Mouse (Mus musculus): ENCODE measurements around the gene Zfyve26. TPM values are rescaled to one million over a fixed set of nuclear protein-coding genes. Genes with fewer than 3 reads are reported as not detected.

The Zfyve26 gene
- polyA plus RNA-seq (2012; rRNA removed) = 32.9 and 33.9 TPM in 2 replicates

DNA sequence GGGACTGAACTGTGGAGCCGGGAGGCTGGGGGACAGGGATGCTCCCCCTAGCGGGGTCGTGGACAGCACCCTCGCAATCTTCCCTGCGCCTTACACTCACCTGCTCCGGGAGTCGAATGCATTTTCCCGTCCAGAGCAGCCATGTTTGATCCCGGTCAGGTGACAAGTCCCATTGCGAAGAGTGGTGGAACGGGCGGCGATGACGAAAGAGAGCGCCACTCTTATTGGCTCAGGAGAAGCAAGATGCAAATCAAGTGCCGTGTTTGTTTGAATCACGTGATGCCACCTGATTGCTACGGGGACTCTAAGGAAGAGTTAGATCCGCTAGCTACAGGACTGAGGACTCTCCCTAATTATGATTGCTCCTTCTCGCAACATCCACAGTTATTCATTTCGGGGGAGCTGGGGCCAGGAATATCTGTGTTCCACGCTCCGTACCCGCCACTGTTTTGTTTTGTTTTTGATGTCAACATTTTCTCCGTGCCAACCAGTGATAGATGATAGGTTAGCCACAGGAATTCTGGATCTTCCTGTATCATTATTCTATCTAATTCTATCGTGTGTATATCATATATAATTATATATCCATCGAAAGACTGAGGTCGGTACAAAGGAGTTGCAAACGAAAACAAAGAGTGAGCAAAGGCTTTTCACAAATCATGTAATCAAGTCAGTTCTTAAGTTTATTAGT is at the start of gene Zfyve26:
Gene Zfyve26 (minus strand): TSS at position 179 of the 691 bp plus-strand sequence.
- peak; percentile 97 for DNase-seq (ENCODE audit: extremely low spot score in 1 of 2, low spot score in 1 of 2)

DNA sequence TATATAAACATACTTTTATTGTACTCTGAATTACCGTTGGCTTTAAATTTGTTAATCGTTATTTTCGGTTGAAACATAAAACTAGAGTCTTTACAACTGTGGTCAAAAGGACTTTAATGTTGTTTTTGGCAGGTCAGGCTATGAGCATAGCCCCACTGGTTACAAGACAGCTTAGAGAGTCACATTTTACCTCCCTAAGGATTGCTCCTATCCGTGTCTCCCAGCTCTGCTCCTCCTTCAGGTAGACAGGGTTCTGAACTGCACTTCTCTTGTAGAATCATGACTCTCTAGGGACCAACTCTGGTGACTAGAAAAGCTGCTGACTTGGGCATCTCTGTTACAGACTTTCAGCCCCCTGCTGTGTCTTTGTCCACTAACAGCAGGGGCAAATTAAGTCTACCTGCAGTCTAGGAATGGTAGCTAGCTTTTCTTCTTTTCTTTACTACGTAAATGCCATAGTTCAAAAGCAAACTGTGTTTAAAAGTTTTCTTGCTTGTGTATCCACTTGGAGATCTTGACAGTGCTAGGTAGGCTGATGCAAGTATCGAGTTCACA is 45.3 kb upstream of the Zfyve26 start:
- no peak for DNase-seq (ENCODE audit: extremely low spot score in 1 of 2, low spot score in 1 of 2)

DNA sequence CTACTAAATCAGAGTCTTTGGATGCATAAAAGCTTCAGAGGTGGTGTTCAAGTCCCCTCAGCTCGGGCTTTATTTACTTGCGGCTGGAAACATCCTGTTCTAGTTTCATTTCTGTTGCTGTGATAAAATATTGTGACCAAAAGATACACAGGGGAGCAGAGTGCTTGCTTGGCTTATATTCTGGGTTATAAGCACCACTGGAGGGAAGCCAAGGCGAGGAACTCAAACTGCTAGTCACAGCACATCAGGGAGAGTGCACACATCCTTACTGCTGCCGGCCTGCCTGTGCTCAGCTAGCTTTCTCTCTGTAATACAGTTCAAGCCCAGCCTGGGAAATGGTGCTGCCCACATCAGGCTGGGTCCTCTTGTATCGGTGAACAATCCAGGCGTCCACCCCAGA is 44.4 kb upstream of the Zfyve26 start:
- DNase-seq (ENCODE audit: extremely low spot score in 1 of 2, low spot score in 1 of 2) = no peak

DNA sequence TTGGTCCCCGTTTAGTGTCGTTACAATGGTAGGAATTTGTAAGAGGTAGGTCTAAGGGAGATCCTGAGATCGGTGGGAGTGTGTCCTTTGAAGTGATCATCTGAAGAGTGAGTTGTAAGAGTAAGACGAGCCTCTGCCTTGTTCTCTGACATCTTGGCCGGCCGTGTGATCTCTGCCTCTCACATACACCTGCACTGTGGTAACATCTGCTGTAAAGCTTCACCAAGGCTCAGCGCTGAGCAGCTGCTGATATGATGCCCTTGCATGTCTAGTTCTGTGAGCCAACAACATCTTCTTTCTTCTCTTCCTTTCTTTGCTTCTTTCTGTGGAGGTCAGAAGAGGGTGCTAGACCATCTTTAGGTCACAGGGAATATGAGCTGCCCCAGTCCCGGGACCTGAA is 42.7 kb upstream of the Zfyve26 start:
- DNase-seq (ENCODE audit: extremely low spot score in 1 of 2, low spot score in 1 of 2) = no peak

DNA sequence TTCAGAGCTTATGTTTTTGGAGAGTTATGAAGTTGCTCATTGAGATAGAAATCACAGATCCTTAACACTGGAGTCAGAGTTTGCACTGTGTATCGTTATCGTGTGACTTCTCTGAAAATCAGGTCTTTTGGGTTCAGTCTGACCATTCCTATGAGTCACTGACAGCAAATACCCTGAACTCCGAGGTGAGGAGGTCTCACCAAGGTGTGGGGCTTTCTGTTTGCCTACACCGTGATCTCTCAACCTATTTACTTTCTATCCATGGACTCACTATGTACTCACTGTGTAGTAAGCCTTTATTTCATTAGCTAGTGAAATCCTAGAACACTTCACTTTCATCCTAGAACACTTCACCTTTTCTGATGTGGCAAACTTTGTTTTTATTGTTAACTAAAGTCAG is 35.6 kb upstream of the Zfyve26 start:
- no peak for DNase-seq (ENCODE audit: extremely low spot score in 1 of 2, low spot score in 1 of 2)

DNA sequence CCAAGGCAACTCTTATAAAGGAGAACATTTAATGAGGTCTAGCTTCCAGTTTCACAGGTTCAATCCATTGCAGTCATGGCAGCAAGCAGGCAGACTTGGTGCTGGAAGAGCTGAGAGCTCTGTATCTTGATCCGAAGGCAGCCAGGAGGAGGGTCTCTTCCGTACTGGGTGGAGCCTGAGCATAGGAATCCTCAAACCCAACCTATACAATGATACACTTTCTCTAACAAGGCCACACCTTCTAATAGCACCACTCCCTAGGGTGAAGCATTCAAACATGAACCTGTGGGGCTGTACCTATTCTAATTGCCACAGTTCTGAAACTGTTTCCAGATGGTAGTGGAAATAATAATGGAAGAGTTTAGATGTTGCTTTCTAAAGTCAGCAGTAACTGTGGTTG is 34.5 kb upstream of the Zfyve26 start:
- DNase-seq (ENCODE audit: extremely low spot score in 1 of 2, low spot score in 1 of 2) = no peak

DNA sequence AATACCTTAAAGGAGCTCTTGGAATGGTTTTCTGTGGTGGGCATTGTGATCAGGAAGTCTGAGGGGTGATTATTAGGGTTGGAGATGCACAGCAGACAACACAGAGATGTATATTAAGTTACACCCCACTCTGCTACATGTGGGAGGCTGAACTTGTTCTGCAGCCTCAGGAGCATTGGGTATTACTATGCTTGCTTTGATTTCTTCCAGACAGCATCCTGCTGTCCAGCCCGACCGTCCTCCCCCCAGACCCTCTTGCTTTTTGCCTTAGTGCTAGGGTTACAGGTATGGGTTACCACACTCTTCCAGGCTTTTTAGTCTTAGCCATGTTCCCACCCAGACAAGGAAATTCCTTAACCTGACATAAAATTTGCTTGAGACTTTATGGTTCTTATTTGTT is 31.8 kb upstream of the Zfyve26 start:
- no peak for DNase-seq (ENCODE audit: extremely low spot score in 1 of 2, low spot score in 1 of 2)

DNA sequence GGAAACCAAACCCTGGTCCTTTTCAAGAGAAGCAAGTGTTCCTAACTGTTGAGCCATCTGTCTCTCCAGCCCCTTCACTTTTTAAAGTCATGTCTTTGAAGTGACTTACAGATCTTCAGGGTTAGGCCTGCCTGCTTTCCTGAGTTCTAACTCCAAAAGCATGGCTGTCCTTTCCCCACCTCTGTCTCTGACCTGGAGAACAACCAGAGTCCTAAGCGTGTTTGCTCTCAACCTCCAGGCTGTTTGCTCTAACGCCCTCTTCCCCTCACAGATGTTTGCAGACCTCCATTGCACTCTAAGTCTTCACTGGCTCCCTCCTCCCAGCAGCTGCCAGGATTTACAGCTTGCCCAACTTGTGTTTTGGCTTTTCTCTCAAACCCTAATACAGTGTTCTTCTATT is 30.6 kb upstream of the Zfyve26 start:
- no peak for DNase-seq (ENCODE audit: extremely low spot score in 1 of 2, low spot score in 1 of 2)

DNA sequence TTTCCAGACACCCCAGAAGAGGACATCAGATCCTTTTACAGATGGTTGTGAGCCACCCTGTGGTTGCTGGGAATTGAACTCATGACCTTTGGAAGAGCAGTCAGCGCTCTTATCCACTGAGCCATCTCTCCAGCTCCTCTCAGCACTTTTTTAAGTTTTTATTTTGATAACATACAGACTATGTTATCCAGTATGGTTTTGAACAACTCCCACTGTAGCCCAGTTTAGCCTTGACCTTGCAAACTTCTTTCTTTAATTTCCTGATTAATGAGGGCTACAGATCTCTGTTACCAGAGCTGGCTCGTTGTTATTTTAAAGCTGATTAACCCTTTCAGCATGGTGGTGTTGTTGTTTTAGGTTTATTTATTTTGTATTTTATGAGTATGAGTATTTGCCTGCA is 30.1 kb upstream of the Zfyve26 start:
- no peak for DNase-seq (ENCODE audit: extremely low spot score in 1 of 2, low spot score in 1 of 2)

DNA sequence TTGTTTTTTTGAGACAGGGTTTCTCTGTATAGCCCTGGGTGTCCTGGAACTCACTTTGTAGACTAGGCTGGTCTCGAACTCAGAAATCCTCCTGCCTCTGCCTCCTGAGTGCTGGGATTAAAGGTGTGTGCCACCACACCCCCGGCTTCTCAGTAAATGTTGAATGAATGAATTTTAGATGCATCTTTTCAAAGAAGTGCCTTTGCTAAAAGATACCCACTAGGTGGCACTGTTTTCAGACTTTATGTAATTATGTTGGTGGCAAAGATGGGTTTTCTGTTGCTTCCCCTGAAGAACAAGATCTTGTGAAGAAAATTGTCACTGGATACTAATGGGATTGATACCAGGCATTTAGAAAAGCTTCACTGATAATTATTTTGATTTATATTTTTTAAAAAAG is 26.4 kb upstream of the Zfyve26 start:
- DNase-seq (ENCODE audit: extremely low spot score in 1 of 2, low spot score in 1 of 2) = peak in 1 of 2 experiments; percentile 55

DNA sequence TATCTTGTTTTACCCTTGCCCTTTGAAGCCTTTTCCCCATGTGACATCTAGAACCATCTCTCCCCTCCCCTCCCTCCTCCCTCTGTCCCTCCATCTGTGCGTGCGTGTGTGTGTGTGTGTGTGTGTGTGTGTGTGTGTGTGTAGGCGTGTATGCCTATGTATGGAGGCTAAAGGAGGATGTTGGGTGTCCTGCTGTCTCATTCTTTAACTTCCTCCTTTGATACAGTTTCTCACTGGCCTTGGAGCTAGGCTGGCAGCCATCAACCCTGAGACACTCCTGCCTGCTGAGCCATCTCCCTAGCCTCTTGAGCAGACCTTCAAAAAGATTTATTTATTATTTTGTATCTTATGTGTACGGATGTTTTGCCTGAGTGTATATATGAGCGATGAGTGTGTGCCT is 24.8 kb upstream of the Zfyve26 start:
- peak in 1 of 2 experiments; percentile 6 for DNase-seq (ENCODE audit: extremely low spot score in 1 of 2, low spot score in 1 of 2)

DNA sequence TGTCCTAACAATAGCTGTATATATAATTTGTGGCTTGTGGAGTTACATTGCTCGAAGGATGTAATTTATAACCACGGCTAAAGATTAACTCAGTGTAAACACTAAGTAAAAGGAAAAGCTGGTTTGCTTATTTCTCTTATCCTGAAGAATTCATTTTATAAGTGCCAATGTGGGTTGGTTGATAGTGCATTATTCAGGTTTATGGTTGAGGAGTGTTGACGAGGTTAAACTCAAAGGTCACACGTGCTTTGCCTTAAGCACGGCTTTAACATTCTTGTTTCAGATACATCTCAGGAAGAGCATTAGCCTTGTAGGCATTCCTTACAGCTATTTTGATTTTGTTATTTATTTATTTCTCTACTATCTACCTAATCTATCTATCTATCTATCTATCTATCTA is 21.2 kb upstream of the Zfyve26 start:
- no peak for DNase-seq (ENCODE audit: extremely low spot score in 1 of 2, low spot score in 1 of 2)

DNA sequence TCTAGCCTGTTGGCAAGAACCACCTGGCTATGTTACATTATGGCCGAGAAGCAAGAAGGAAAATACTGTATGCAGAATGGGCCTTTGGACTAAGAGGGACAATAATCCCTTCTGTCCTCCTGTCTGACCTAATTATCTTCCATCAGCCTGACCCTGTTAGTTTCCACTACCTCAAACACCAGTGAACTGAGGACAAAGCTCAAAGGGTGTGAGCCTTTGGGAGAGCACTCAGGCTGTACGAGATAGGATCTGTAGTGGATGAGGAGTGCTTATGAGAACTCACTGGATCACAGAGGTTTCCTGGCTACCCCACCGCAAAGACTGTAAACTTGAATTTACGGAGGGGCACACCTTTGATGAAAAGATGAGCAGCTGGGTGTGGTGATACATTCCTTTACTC is 17.6 kb upstream of the Zfyve26 start:
- DNase-seq (ENCODE audit: extremely low spot score in 1 of 2, low spot score in 1 of 2) = no peak

DNA sequence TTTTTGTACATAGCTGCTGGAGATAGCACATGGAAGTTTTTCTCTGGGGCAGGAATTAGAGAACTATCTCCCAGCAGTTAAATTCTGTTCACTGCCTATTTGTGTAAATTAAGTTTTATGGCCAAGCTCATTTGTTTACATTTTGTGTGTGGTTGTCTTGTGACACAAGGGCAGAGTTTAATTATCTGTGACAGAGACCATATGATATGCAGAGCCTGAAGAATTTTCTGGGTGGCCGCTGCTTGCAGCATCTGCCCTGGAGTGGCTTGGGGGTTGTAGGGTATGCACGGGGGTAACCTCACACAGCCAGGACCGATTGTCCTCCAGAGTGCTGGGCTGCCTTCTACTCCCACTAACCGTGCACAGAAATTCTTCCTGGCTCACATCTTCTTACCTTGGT is 9.9 kb upstream of the Zfyve26 start:
- no peak for DNase-seq (ENCODE audit: extremely low spot score in 1 of 2, low spot score in 1 of 2)

DNA sequence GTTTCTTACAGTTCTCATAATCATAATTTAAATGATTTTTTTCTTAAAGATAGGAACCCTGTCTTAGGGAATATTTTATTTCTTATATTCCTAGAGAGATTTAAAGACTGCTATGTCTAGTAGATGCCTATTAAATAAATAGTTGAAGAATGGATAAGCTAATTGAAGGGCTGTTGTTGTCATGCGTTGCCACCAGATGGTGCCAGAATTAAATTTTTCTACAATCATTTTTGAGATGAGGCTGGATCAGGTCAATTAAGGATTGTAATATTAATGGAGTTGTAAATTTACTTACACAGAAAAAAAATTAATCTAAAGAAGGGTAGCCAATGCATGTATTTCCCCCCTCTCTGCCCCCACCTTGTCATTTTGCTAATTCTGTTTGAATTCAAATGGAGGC is 9.0 kb upstream of the Zfyve26 start:
- peak in 1 of 2 experiments; percentile 15 for DNase-seq (ENCODE audit: extremely low spot score in 1 of 2, low spot score in 1 of 2)

DNA sequence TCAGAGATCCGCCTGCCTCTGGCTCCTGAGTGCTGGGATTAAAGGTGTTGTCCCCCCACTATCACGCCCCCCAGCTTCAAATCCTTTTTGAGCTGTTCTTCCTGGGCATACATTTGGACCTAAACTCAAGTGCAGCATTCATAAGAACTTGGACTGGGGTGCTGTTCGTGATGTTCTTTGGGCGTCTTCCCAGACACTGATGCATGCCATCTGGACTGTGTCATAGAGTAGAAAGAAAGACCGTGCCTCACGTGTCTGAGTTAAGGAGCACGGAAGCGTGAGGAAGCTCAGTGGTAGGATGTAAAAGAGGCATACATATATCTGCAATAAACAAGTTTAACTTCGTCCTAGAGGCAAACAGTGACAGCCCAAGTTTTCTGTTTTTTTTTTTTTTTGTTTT is 5.7 kb upstream of the Zfyve26 start:
- peak in 1 of 2 experiments; percentile 70 for DNase-seq (ENCODE audit: extremely low spot score in 1 of 2, low spot score in 1 of 2)

DNA sequence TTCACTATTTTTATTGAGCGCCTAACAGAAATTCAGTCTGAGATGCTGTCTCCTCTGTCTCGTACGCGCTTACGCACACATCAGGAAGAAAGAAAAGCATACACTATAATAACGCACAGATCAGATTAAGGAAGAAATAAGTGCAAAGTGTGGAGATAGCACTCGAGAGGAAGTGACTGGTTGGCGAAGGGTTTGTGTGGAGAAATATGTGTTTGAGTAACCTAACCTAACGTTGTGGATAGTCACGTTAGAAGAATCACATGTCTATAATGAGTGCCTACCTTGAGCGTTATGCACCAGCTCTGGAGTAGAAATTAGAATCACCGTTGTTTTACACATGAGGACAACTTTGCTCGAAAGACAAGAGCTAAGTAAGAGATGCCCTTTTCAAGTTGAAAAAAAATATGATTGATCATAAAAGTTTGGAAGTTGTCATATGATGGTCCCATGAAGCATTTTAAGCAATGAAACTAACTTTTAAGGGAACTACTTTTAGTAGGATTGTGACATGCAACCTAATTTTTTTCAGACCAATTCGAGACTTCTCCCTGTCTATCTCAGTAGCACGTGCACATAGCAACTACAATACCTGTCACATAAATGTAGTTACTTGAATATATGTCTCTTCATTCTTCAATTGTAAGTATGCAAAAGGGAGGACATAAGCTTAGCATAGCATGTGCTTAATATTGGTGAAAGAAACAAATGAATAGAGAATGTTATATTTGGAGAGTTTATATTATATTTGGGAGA is 2.0 kb upstream of the Zfyve26 start:
- DNase-seq (ENCODE audit: extremely low spot score in 1 of 2, low spot score in 1 of 2) = no peak

DNA sequence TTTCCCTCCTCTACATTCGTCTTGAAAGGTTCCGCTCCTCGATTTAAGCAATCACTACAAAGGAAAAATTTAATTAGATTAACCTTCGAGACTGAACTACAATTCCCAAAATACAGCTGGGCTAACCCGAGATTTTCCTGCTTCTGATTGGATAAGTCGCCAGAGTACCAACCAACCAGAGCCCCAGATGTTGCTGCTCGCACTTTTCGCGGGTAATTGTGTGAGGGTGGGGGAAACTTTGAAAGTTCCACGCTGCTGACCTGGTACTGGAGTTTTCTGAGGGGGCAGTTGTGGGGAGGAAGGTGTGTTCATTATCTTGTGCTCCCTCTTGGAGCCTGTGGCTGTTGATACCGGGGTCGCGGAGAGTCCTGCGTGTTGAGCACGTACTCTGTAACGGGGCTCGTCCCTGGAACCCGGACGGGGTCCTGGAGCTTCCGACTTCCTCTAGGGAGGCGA is 1.0 kb upstream of the Zfyve26 start, which contains the start of gene Rad51b:
Gene Rad51b (plus strand): TSS at position 162 of the 456 bp plus-strand sequence.
- peak; percentile 58 to 87 for DNase-seq (ENCODE audit: extremely low spot score in 1 of 2, low spot score in 1 of 2)

DNA sequence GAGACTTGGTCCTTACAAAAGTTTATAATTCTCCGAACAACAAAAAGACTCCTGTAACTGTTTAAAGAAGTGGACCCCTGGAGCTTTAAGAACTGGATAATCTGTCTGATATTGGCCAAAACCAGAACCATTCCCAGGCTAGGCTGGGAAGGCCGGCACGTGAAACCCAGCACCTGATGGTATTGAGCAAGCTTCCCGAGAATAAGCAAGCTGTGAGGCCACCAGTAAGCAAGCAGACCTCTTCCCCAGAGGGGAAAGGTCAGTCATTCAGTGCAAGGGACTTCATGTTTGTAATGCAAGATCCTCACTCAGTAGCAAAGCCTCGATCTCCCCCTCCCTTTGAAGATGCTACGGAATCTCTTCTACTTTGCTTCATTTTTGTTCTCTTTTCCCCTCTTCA is 3.2 kb downstream of the Zfyve26 start:
- DNase-seq (ENCODE audit: extremely low spot score in 1 of 2, low spot score in 1 of 2) = no peak

DNA sequence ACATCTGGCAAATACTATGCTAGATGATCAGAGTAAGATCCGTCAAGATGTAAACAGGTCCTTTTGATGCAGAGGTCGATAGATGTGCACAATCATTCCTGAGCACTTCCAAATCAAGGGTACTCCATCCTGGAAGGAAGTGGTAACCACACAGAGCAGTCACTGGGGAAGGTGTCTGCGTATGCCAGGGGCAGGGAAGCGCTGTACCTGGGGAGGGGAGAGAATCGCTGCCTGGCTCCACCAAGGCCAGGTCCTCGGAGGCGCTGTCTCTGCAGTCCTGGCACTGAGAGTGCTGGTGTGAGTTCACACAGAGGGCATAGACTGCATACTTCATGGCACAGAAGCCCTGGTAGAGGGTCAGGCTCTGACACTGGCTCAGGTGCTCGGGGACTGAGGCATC is 13.5 kb downstream of the Zfyve26 start:
- no peak for DNase-seq (ENCODE audit: extremely low spot score in 1 of 2, low spot score in 1 of 2)

DNA sequence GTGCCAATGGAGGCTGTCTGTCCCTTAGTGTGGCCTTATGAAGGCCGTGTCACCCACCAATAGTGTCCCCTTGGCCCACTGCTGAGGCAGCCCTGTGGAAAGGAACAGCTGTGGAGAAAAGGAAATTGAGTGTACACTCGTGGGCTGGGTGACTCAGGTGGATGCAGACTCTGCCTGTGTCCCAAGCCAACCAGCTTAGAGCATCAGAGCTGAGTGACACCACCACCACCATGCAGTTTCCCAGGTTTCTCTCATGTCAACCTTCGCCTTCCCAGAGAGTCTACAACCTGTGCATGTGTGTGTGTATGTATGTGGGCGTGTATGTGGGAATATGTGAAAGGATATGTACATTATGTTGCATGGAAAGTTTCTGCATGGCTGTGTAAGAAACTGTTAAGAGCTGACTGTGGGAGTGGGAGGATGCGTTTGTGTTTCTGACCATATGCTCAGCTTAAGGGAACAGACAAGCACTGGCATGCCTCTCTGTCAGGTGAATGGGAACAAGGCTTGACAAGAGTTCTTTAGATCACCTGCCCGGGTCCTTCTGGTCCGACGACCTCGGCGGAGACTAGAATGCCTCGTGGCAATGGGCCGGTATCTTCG is 16.5 kb downstream of the Zfyve26 start:
- peak in 1 of 2 experiments; percentile 19 for DNase-seq (ENCODE audit: extremely low spot score in 1 of 2, low spot score in 1 of 2)

Measured in frontal cortex, adult 2 months (tissue).